Mouse (Mus musculus) olfactory bulb, adult 2 months (tissue): ENCODE measurements at regions not wholly inside any gene's neighbourhood (a gene's known extent, or its start where the extent isn't known, plus 50 kb on each side); places are given as distances from the start of the nearest gene placed in this dataset.

Experiments used
- CTCF ChIP-seq: fragments of 200-500 bp; IDR thresholded peaks from 2 replicates; pipeline ENCODE4 v1.5.1; 2012; ENCODE audit warnings: low read depth, mild to moderate bottlenecking, low read length, moderate library complexity; ENCODE audit not compliant: insufficient read depth
- POLR2A ChIP-seq: fragments of 200-500 bp; IDR thresholded peaks from 2 replicates; pipeline ENCODE4 v1.6.1; 2012; ENCODE audit warnings: mild to moderate bottlenecking, low read depth, low read length, moderate library complexity; ENCODE audit not compliant: insufficient read depth

GRCm38 (mm10) chr9:87318767-87319166, 63.4 kb upstream of the Cep162 start:
- TF ChIP-seq CTCF (no peak), POLR2A (no peak)
